Mouse (Mus musculus): ENCODE data around the gene Dab1.

Gene Dab1

GRCm38 (mm10) chr4:104781441-104781840 lies 1162.3 kb downstream of the Dab1 start:
- no peak for DNase-seq

- DNase-seq = no peak
These were observed 1163.2 kb downstream of the Dab1 start for GRCm38 (mm10) chr4:104782346-104782745.

- no peak for DNase-seq
These were observed 1173.0 kb downstream of the Dab1 start for GRCm38 (mm10) chr4:104792111-104792510.

Measured in cerebellum, postnatal 36 days (tissue).